Mouse (Mus musculus): ENCODE measurements around the gene Pde4d. TPM values are rescaled to one million over a fixed set of nuclear protein-coding genes. Genes with fewer than 3 reads are reported as not detected.

Gene Pde4d
- total RNA-seq, 2 experiments from 2014 or later: 38.1 to 40.2 TPM

DNA sequence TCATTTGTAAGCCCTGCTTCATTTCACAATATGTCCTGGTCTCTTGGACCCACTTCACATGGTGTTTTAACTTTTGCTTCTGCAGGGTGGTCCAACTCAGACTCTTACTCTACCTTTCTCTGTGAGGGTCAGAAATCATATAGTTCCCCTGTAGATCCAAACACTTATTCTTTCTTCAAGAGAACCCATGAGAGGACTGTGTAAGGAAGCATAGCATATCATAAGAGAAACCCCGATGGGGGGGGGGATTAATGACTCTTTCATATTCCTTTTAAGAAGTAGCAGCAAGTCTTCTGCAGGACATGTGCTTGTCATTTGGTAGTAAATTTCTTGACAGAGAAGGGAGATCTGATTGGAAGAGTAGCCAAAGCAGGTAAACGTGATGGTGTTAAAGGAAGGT lies 603.1 kb downstream of the Pde4d start:
- DNase-seq: no peak

DNA sequence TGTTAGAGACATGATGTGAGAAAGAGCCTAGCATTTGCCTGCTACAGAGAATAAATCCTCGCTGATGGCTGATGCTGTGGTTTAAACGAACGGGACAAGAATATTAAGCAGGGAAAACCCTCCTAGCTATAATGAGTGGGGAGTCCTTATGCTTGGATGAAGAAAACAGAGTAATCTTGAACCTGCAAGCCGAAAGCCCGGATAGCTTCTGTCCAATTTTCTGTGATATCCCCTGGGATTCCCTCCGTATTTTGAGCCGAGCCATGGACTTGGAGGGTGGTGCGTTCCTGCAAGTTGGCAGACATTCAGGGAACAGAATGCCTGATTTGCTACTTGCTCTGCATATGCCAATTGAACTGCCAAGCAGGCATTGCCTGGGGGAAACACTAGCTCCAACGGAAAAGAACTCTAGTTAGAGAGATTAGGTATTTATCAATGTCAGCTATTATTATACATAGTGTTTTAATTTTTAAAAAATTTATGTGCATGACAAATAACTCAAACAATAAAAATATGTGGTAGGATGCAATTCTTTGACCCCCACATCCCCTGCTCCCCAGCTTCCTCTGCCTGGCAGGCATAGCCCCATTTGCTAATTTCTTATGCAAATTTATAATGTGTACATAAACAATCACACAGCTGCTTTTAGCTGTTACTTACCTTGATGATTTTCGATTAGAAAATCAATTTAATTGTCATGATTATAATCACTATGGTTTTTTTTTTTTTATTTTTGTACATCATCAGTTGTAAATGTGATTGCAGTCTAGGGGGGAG lies 603.7 kb downstream of the Pde4d start:
- DNase-seq: peak in 1 of 2 experiments; percentile 13

DNA sequence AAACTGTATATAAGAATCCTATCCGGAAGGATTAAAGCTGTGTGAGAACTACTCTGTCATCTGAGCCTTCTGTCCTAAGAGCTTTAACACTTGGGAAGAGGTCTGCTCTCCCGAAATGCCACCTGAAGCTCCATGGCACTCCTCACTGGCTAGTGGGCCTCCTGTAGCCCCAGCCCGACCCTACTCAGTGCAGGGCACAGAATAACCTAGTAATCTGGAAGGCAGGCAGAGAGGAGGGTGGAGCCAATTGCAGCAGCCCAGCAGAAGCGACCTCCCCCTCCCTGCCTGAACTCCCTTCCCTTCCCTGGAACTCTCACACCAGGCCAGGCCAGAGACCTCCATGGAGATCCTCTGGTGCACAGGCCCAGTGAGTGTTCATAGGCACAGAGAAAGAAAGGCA lies 608.3 kb downstream of the Pde4d start:
- DNase-seq: no peak

DNA sequence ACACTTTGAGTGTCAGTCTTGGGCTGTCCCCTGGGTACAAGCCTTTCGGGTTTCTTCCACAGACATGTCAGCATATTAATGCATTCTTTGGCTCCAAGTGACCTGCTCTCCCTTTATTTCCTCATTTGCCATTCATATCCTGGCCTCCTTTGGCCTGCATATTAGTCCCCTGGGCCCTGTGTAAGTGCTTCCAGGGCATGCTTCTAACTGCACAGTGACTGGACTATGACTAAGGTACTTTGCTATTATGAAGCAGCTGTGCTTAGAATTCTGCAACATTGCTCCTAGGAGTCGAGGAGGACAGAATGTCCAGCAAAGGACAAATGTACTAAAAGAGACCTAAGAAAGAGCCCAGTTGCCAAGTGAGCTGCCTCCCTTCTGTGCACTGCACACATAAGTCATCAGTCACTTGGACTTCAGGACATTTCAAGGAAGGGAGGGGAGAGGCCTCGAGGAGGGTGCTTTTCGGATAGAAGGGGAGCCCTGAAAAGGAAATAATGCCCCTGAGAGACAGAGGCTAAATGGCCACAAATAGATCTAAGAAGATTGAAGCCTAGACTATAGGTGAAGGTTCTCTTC lies 616.9 kb downstream of the Pde4d start:
- peak in 1 of 2 experiments; percentile 2 for DNase-seq

DNA sequence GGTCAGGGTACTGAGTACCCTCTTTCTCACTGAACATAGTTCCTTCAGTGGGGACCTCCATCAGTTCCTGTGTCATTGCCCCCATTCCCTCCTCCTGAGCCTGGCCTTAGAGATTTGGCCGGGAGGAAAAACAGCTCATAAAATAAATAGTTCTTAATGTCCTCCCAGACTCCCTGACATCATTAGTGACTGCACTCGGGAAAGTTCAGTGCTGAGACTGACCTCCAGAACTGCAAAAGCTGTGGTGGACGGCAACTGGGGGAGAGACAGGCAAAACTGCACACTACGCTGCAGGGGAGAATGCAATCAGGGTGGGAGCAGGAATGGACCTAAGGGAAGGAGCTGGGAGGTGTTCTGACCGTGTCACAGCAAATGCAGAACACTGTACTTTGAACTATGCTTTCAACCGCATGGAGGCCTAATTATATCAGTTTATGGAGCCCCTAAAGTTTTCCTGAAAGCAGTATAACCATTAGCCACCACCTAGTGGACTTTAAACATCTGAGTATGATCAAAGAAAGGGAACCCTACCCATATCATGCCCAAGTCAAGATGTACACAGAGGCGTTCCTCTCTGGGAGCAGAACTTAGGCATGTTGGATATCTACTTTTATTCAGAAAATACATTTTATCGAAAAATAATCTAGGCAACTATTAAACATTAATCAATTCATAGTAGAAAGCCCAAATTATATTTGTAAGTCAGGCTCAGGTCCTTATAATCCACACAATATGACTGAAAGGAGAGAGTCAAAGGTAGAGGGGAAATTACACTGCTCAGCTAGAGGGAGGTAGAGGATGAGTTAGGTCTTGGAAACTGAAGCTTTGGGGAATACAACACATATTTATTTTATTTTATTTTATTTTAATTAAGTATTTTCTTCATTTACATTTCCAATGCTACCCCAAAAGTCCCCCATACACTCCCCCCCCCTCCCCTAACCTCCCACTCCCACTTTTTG lies 618.8 kb downstream of the Pde4d start:
- DNase-seq: no peak

DNA sequence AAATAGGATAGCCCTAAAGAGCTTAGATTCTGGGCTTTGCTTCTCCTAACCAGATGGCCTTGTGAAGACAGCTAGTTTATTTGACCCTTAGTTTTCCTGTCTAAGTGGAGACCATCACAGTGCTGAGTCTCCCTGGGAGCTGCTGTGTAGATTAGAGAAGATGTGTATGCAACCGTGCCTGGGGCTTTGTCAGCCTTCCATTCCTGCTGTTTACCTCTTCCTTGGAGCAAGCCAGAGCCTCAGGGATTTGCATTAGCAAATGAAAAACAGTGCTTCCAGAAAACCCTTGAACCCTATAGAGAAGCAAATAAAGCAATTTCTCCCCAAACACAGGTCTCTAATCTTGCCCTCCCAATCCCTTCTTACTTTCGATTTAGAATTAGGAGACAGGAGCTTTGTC lies 623.6 kb downstream of the Pde4d start:
- DNase-seq: no peak

DNA sequence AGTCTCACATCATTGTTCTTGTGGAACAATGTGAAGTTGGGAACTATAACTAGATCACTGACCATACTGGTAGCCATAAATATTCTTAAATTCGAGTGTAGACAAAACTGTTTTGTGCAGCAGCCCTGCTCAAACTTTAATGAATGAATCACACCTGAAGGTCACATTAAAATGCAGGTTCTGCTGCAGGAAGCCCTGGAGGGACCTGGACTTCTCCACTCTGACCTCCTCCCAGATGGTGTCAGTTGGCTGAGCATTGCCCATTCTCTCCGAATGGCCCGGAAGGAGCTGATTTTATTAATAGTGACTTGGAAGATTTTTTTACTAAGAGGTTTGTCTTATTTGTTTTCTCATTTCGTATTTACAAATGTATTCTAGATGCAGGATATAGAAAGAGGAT lies 624.3 kb downstream of the Pde4d start:
- DNase-seq: no peak

DNA sequence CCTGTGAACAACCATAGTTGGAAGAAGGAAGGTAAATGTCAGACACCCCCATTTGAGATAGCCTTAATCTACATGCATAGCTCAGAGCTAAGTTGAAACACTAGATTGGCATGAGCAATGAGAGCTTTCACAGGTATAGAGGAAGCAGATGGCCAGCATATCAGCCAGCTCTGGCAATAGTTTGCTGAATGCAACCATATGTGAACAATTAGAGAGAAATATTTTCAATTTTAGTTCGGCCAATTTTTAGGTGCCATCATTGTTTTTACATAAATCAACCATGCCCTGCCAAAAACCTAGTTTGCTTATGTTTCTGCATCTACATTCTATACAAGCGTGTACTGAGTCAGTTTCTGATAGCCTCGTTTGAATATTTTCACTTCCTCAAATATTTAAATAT lies 642.9 kb downstream of the Pde4d start:
- no peak for DNase-seq

DNA sequence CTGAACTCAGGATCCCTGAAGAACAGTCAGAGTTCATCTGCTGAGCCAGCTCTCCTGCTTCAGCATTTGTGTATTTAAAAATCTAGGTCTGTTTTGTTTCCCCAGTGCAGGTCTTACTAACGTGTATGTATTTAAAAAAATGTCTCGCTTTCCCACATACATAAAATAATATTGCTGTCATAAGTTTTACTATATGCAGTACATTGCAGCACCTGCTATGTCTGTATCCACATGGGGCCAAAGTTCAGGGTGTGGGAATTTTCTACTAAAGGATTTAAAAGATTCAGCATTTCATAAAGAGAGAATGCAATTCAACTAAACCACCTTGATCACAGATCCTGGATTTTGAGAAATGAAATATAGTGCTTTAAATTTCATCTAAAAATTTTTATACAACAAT lies 646.9 kb downstream of the Pde4d start:
- DNase-seq: no peak

DNA sequence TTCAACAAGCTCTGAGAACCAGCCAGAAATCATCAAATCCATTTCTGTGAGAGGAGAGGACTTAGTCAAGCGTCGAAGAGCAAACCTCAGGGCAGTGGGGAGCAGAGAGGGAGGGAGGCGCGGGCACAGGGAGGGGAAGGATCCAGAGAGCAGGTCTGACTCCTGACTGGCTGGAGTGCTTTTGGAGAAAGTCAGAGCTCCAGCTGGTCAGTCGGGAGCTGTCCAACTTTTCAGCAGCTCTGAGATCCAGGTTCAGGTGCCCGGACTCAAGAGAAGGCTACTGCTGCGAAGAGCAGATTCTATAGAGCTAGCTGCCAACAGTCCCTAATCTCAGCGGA lies 666.2 kb downstream of the Pde4d start:
- DNase-seq: peak; percentile 26 to 28

DNA sequence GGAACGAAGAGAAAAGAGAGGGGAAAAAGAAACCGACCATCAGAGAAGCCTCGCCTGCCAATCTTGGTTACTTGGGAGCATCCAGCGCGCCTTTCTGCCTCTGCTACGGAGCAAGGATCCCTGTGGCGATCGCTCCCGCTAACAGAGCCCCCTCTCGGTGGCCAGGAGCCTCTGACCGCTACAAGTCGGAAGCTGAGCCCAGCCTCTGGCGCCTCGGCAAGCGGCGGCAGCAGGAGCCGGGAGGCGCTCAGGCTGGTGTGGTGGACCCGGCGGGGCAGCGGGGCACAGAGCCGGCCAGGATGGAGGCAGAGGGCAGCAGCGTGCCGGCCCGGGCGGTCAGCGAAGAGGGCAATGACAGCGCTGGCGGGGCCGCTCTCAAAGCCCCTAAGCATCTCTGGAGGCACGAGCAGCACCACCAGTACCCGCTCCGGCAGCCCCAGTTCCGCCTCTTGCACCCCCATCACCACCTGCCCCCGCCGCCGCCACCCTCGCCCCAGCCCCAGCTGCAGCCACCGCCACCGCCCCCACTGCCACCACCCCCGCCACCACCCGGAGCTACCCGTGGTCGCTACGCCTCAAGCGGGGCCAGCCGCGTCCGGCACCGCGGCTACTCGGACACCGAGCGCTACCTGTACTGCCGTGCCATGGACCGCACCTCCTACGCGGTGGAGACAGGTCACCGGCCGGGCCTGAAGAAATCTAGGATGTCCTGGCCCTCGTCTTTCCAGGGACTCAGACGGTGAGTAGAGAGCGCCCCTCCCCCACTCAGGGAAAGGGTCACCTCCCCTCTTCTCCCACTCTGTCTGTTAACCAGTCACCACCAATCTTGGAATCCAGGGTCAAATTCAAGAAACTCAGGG lies 666.8 kb downstream of the Pde4d start:
- DNase-seq: peak in 1 of 2 experiments; percentile 12

DNA sequence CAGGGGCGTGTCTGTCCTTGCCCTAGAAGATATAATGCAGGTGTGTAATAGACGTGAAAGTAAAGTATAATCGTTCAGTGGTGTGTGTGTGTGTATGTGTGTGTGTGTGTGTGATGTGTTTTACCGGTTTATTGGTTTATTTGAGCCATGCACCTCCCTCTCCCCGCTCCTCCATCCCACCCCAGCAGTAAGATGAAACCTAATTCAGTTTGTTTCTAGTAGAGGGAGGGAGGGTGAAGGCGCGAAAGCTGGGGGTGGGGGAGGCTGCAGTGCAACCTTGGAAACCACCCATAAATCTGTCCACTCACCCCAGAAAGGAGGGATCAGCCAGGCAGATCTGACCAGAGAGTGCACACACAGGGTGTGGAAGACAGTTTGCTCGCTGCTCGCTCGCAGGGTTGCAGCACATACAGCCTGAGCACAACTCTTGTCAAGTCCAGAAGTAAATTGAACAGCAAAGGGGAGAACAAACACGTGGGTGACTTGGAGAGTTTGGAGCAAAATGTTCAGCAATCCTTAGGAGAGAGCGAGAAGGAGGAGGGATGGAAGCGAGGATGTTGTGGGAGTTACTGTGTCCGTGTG lies 667.6 kb downstream of the Pde4d start:
- DNase-seq: no peak

DNA sequence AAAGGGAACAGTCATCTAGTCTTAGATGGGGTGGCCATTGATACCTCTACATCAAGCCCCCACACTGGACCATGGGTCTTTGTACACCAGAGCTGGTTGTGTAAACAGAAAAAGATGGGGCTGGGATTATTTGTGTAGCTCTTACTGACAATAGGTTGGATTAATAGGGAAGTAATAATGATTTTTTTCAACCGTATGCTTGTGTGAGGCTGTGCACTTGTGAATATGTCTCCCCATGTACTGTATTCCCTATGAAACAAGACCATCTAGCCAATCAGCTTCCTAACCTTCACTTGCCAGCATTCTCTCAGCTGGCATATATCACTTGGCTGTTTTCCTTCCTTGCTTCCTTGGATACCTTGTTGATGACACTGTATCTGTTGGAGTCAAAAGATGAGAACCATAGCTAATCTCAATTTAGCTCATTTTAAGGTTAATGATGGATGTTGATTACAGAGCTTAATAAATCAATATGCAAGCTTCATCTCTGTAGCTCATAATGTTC lies 668.6 kb downstream of the Pde4d start:
- no peak for DNase-seq

DNA sequence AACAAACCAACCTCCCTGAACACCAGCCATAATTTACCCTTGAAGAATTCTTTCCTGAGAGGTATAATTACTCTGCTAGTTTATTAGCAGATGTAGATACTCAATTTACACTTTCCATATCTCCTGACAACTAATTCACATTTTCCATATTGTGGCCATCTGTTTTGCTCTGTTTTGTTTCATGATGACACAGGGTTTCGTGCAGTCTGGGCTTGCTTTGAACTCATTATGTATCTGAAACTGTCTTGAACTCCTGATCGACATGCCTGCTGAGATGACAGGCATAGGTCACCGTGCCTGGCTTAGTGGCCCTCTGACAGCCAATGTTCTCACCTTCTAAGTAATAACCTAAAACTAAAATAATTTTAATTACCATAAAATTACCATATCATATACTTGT lies 672.1 kb downstream of the Pde4d start:
- DNase-seq: no peak

DNA sequence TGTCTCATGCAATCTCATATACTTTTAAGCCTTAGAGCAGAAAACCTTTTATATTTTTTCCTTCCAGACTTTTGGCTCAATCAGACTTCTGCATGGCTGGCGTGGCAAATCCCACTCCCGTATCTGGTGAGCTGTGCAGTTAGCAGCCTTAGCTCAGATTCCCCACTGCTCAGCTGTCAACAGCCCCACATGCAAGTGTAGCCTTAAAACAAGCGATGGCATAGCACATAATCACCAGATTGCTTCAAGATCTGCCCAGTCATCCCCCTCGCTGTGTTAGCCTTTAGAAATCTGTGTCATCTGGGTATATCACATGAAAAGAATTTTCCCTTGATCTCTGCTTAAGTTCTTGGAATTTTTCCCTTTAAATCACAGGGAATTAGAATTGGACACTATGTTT lies 686.7 kb downstream of the Pde4d start:
- DNase-seq: no peak

DNA sequence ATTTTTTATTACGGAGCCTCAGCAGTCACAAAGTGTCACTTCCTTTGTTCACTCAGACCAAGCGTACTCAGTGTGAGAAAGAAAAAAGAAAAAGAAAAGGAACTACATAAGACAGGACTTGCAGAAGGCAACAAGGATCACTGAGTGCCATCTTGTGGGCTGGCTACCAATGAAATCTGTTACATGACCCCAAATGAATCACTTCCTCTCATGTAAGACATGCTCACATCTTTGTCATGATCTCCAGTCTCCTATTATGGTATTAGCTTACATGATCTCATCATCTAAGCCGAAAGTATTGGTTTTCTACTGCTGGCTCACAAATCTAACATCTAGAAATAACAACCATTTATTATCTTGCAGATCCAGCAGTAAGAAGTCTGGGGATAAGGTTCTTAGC lies 709.0 kb downstream of the Pde4d start:
- DNase-seq: no peak

DNA sequence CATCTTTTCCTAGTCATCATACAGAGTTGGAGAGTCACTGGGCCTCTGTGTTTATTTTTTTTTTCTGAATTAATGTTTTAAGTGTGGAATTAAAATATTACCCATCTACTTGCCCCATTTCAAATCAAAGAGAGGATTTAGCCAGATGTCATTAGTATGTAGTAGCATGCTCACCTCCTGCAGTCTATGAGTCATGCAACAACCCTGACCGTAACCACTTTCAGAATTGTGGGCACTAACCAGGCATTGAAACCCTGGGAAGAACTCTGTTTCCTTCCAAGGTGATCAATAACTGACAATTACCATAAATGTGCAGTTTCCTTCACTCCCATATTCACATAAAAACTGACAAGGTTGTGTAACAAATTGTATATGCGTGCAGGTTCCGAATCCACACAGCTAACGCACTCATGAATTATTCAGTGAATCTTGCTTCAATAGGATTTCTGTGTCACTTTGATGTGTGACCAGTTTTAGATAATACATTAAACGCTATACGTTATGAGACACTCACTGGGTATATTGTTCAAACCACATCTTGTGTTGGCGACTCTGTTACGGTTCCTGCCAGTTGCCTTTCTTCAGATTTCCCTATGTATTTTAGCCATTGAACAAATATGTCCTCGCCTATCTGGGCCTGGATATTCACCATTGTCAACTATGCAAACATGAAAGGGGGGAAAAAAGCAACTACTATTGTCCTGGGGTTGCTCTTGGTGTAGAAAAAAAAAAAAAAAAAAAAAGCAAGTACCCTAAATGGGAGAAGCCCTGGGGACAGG lies 719.0 kb downstream of the Pde4d start:
- DNase-seq: no peak

DNA sequence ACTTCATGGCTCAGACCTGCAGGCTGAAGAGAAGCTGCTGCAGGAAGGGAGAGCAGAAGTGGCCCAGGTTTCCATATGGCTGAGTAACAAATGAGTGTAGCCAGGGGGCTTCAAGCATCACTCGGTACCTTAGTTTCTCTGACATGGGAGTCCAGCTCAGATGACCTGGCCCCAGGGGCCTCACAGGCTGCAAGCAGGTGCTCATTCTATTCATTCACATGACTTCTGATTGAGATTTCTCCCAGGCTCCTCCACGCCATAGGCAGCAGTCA lies 719.5 kb downstream of the Pde4d start:
- no peak for DNase-seq

DNA sequence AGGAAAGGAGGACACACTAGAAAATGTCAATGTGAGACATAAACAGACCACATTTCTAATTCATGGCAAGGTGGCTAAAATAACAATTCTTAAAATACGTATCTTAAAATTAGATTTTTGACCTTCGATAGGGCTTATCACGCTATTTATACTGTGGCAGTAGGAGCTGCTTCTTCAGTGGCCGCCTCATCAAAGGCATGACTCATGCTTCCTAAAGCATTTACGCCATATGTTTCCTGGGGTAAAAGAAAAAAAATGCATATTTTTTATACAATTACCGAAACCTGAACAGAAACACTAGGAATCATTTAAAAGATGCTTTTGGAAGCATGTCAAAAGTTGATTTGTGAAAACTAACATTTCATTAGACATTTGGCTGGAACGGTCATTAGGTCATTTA lies 721.9 kb downstream of the Pde4d start:
- DNase-seq: no peak

DNA sequence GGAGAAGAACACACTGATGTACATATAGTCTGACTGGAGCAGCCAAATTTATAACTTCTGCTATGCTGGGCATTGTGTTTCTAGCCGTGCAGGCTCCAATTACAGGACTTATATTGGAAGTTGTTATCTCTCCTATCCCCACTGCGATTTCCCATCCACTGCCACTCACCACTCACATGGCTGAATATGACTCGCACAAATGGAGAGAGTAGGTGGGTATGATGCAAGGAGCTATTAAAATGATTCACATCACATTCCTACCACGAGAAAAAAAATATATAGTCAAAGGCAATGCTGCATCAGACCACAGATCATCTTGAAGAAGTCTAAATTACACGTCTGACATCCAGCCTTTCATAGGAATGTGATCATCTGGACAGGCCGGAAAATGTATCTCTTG lies 725.5 kb downstream of the Pde4d start:
- DNase-seq: no peak

All from adrenal gland, postnatal 36 days (tissue).